8 mouse cellular contexts compared by ENCODE assay signal in genomic region chr11:94629199-94629883, GRCm38 (mm10). TPM values are rescaled to one million over a fixed set of nuclear protein-coding genes. Genes with fewer than 3 reads are reported as not detected.
DNase-seq lines count a peak whose midpoint lies in the region; ATAC-seq and TF ChIP-seq lines count a peak whose summit lies in the region.

Gene Lrrc59, plus strand, starts transcription at chr11:94629767.

- peaks cover 6% of the 10 kb centered on the region for H3K4me1 ChIP-seq in hindbrain, postnatal 0 days (ENCODE audit: insufficient read depth, low read length)

- WGBS in hindbrain, postnatal 0 days, result 7% methylated on average over 30 of the region's 41 CpGs

- H3K36me3 ChIP-seq in hindbrain, postnatal 0 days (ENCODE audit: insufficient read depth, low read length), result peaks cover 20% of the 10 kb centered on the region

- H3K9ac ChIP-seq in hindbrain, postnatal 0 days (replicated peaks; ENCODE audit: low read length), result peak within 1 kb of the TSS; percentile 88

- H3K27me3 ChIP-seq in hindbrain, postnatal 0 days (ENCODE audit: insufficient read depth, low read length), result no peaks in the 10 kb centered on the region

- H3K4me2 ChIP-seq in hindbrain, postnatal 0 days (ENCODE audit: low read depth, low read length), result peak within 1 kb of the TSS; percentile 69

- DNase-seq in WW6 (ENCODE audit: low read depth, low spot score), result peak; percentile 83
- peak; percentile 97 to 98 for DNase-seq in cerebellum, postnatal 4 days (ENCODE audit: low spot score in 2 of 2)
- peak; percentile 95 for DNase-seq in gastrocnemius, adult 2 months
- DNase-seq in hindbrain, postnatal 0 days (ENCODE audit: low spot score), result peak; percentile 95
- peak; percentile 94 to 98 for DNase-seq in left cerebral cortex, adult 2 months (ENCODE audit: extremely low spot score in 1 of 2, low spot score in 2 of 2)
- peak; percentile 95 to 96 for DNase-seq in right cerebral cortex, adult 2 months (ENCODE audit: low spot score in 2 of 2)
- peak; percentile 97 for DNase-seq in urinary bladder, postnatal 14 days (ENCODE audit: low spot score)

- ATAC-seq in hindbrain, postnatal 0 days, result peak; percentile 99
- peak; percentile 100 for ATAC-seq in megakaryocyte, adult 5-6 weeks (ENCODE audit: poor library complexity, severe bottlenecking)

- peak; percentile 99 for TF ChIP-seq CTCF in gastrocnemius, adult 2 months (IDR thresholded peaks at IDR 0.05)
- TF ChIP-seq CTCF in hindbrain, postnatal 0 days (IDR thresholded peaks at IDR 0.05; ENCODE audit: low read depth), result peak; percentile 94
- TF ChIP-seq CTCF in left cerebral cortex, adult 2 months (IDR thresholded peaks at IDR 0.05), result peak; percentile 99

- intact Hi-C loops in gastrocnemius, adult 2 months (cut with DNase I), result no loop called here
- intact Hi-C loops in left cerebral cortex, adult 2 months (cut with DNase I), result no loop called here

- no peaks in the 10 kb centered on the region for H3K9me3 ChIP-seq in hindbrain, postnatal 0 days (ENCODE audit: low read length)

- H3K27ac ChIP-seq in gastrocnemius, adult 2 months, result peak within 1 kb of the TSS; percentile 93
- peak within 1 kb of the TSS; percentile 65 for H3K27ac ChIP-seq in hindbrain, postnatal 0 days
- peak within 1 kb of the TSS; percentile 65 for H3K27ac ChIP-seq in left cerebral cortex, adult 2 months

- H3K4me3 ChIP-seq in gastrocnemius, adult 2 months, result peak within 1 kb of the TSS; percentile 100
- peak within 1 kb of the TSS; percentile 91 for H3K4me3 ChIP-seq in hindbrain, postnatal 0 days (ENCODE audit: low read length)
- H3K4me3 ChIP-seq in left cerebral cortex, adult 2 months, result peak within 1 kb of the TSS; percentile 92

RNA-seq across cellular contexts. Expression of gene Lrrc59, which starts in this region (rescaled TPM):
- total RNA-seq in gastrocnemius, adult 2 months (2021), result 10 to 100 TPM; 35.8 to 37.5 TPM
- 105 and 113 TPM in 2 replicates for total RNA-seq in hindbrain, postnatal 0 days (2014; rRNA removed)
- polyA plus RNA-seq in hindbrain, postnatal 0 days (2015; fragmentation: Nextera tagmentation; extraction: Ambion mirVana), result 127 and 131 TPM in 2 replicates
- total RNA-seq in left cerebral cortex, adult 2 months (2021), result 10 to 100 TPM; 90.1 to 93.1 TPM
- total RNA-seq in megakaryocyte, adult 5-6 weeks (2015), result 48.5 and 48.9 TPM in 2 replicates
- 79.1 and 81.3 TPM in 2 replicates for total RNA-seq in megakaryocyte, adult 5-6 weeks (2017)

Comparison
In these comparisons a context has a peak if more than half of its experiments do, and no peak if none do; other contexts are left out.
1. Peak in every context shown above with its lines: DNase-seq, ATAC-seq, H3K4me3 ChIP-seq and H3K27ac ChIP-seq.